Mouse (Mus musculus) left cerebral cortex, postnatal 10 days (tissue): ENCODE measurements around the gene Arhgap10. TPM values are rescaled to one million over a fixed set of nuclear protein-coding genes. Genes with fewer than 3 reads are reported as not detected.
"Not testable (repeated sequence)": the region's sequence is repeated elsewhere in the genome, so short reads cannot be mapped to it uniquely, and the experiment has no call there.

Experiments used
- DNase-seq, 2 experiments: peaks; one replicate each; pipeline ENCODE4 v3.0.0; 2021 to 2022; ENCODE audit warnings: low spot score in 2 of 2, mixed read lengths in 1 of 2; ENCODE audit errors: extremely low spot score in 1 of 2
- intact Hi-C: fragments of 180-260 bp; cut with DNase I; formaldehyde crosslinking; loops from one replicate; pipeline ENCODE4 v1.15.1; 2025
- total RNA-seq, 2 experiments: library from RNA; stranded (reverse); gene quantifications; 2 replicates each; pipeline ENCODE4 v1.2.3; 2021

The Arhgap10 gene
- total RNA-seq, 2 experiments from 2014 or later, result 11.0 TPM

- no peak for DNase-seq
- intact Hi-C loops, result no loop called here
Observed at GRCm38 (mm10) chr8:77340046-77340747, 177.6 kb downstream of the Arhgap10 start.

GRCm38 (mm10) chr8:77337272-77337671 is 180.5 kb downstream of the Arhgap10 start:
- DNase-seq, result no peak
- intact Hi-C loops, result no loop called here

- intact Hi-C loops, result no loop called here
- DNase-seq, result no peak
Observed at GRCm38 (mm10) chr8:77331180-77331579, 186.6 kb downstream of the Arhgap10 start.

- no peak for DNase-seq
- intact Hi-C loops, result no loop called here
Observed at GRCm38 (mm10) chr8:77330304-77330703, 187.4 kb downstream of the Arhgap10 start.

- intact Hi-C loops, result no loop called here
- DNase-seq, result no peak
Observed at GRCm38 (mm10) chr8:77329783-77330182, 188.0 kb downstream of the Arhgap10 start.

- no peak for DNase-seq
- intact Hi-C loops, result no loop called here
Observed at GRCm38 (mm10) chr8:77328473-77328872, 189.3 kb downstream of the Arhgap10 start.

- intact Hi-C loops, result no loop called here
- DNase-seq, result no peak
Observed at GRCm38 (mm10) chr8:77327326-77327725, 190.4 kb downstream of the Arhgap10 start.

- intact Hi-C loops, DNase-seq: not testable (repeated sequence)
Observed at GRCm38 (mm10) chr8:77322727-77323126, 195.0 kb downstream of the Arhgap10 start.

GRCm38 (mm10) chr8:77321901-77322300 is 195.9 kb downstream of the Arhgap10 start:
- DNase-seq, result no peak
- intact Hi-C loops, result no loop called here

- intact Hi-C loops, result loop anchor here (10.0 kb wide), 2 partner anchors 414 to 1254 kb away; no protein-coding TSS in a partner anchor
- DNase-seq, result no peak
Observed at GRCm38 (mm10) chr8:77318590-77318989, 199.2 kb downstream of the Arhgap10 start.

- no peak for DNase-seq
- intact Hi-C loops, result loop anchor here (10.0 kb wide), 2 partner anchors 413 to 1253 kb away; no protein-coding TSS in a partner anchor
Observed at GRCm38 (mm10) chr8:77317771-77318170, 200.0 kb downstream of the Arhgap10 start.

- intact Hi-C loops, result loop anchor here (10.0 kb wide), 2 partner anchors 408 to 1248 kb away; no protein-coding TSS in a partner anchor
- DNase-seq, result no peak
Observed at GRCm38 (mm10) chr8:77313003-77313402, 204.8 kb downstream of the Arhgap10 start.

GRCm38 (mm10) chr8:77311762-77312161 is 206.0 kb downstream of the Arhgap10 start:
- intact Hi-C loops, result loop anchor here (10.0 kb wide), 2 partner anchors 407 to 1247 kb away; no protein-coding TSS in a partner anchor
- DNase-seq, result peak in 1 of 2 experiments; percentile 14

GRCm38 (mm10) chr8:77310541-77310940 is 207.2 kb downstream of the Arhgap10 start:
- no peak for DNase-seq
- intact Hi-C loops, result loop anchor here (10.0 kb wide), 2 partner anchors 406 to 1246 kb away; no protein-coding TSS in a partner anchor

GRCm38 (mm10) chr8:77310026-77310425 is 207.7 kb downstream of the Arhgap10 start:
- no peak for DNase-seq
- intact Hi-C loops, result loop anchor here (10.0 kb wide), 2 partner anchors 405 to 1245 kb away; no protein-coding TSS in a partner anchor

GRCm38 (mm10) chr8:77294599-77294998 is 223.2 kb downstream of the Arhgap10 start:
- intact Hi-C loops, result no loop called here
- DNase-seq, result peak in 1 of 2 experiments; percentile 28

GRCm38 (mm10) chr8:77292649-77293048 is 225.1 kb downstream of the Arhgap10 start:
- intact Hi-C loops, result no loop called here
- no peak for DNase-seq

GRCm38 (mm10) chr8:77292120-77292519 is 225.6 kb downstream of the Arhgap10 start:
- intact Hi-C loops, result no loop called here
- no peak for DNase-seq

GRCm38 (mm10) chr8:77288492-77288891 is 229.3 kb downstream of the Arhgap10 start:
- intact Hi-C loops, result no loop called here

GRCm38 (mm10) chr8:77288065-77288464 is 229.7 kb downstream of the Arhgap10 start:
- no peak for DNase-seq
- intact Hi-C loops, result no loop called here

More at GRCm38 (mm10) chr8:77288492-77288891, 229.3 kb downstream of the Arhgap10 start:
- no peak for DNase-seq
